Mouse (Mus musculus) embryo, embryonic 9.5 days (tissue): ENCODE results near the gene Adra2a.

Source experiments
- DNase-seq: peaks from one replicate; pipeline ENCODE4 v3.0.0-alpha.2; 2017; ENCODE audit errors: extremely low spot score

Adra2a gene

DNA sequence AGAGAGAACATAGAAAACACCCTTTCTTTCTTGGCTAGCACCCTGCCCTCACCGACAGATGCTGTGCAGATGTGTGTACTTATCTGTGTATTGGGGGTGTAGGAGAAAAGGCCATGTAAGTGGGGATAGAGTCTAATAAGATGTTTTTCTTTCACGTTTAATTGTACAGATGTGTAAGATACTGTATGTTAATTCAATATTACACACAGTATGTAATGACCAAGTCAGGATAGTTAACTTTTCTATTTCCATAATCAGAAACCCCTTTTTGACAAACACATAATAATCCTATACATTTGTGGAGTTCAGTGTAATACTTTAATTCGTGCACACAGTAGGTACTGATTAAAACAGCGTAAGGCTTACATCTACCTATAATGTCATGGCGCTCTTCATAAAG lies at the start of gene Adra2a:
TSS of gene Adra2a (plus strand) at position 301 of the 400 bp plus-strand sequence.
- DNase-seq = no peak

DNA sequence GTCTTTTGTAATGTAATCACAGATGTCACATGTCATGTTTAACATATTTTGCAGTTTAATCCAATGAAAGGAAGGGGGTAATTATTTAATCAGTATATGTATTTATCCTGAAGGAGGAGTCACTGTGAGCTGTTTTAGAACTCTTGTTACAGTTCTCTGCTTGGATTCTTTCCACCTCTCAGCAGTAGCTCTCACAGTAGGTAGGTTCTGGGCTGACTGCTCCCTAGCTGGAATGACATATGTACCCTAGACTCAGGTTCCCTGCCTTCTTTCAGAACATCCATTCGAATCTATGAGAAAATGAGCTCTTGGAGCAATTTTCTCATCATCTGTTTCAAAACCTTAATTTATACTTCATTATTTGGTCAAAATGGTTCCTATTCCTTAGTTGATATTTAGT lies 49.7 kb upstream of the Adra2a start:
- no peak for DNase-seq

DNA sequence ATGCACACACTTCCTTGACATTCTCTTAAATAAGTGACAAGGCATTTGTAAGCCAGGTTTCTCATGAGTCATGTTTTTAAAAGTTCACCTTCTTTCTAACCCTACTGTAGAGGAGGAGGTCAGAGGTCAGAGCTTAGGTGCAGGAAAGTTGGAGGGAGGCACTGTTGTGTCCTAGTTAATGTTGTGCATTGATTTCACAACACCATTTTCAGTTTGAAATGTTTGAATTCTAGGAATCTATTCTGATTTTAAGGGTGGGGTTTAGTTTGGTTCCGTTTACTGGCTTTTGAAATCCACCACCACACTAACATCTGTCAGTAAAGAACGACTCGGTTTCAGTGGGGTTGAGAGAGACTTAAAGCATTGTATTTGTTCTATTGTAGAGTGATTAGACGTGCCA lies 33.0 kb upstream of the Adra2a start:
- no peak for DNase-seq

DNA sequence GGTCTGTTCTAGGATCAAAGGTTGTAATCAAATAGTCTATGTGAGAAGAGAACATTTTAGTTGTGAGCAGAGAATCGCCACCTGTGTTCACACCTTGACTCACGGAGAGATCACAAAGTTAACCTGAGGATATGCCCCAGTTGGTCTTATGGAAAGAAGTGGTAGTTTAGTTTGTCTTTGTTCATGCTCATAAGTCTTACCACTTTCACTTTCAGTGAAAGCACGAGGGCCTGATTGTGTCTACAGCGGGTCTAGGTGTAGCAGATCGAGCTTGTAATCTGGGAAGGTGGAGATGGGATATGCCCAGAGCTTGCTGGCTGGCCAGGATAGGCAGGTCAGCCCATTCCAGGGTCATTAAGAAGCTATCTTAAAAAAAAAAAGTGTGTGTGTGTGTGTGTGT lies 29.0 kb upstream of the Adra2a start:
- DNase-seq = no peak

DNA sequence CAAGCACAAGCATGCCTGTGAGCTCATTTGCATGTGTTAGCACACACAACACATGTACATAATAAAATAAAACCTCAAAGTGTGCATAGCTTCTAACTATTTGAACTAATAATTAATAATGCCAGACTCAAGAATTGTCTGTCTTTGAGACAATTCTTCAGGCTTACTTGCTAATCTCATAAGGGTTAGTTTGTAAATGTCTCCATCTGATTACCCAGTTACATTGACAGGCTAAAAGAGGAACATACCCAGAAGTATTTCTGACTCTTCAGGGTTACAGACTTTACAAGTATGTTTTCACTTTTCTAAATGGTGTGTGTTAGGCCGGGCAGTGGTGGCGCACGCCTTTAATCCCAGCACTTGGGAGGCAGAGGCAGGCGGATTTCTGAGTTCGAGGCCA lies 28.4 kb upstream of the Adra2a start:
- DNase-seq = no peak

DNA sequence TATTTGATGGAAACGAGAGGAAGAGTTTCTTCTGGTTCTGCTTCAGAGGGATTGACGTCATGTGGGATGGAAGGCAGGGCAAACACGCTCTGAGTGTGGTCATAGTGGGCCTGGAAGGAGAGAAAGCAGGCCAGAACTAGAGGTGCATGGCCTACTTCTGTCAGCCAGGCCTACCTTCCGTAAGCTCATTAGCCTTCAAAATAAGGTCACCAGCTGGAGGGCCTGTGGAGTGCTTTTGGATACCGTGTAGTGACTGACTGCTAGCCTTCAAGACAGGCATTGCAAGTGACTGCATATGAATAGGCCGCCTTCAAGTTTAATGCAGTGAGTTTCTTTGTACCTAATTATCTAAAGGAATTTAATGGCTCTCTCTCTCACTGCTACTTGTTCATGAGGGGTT lies 8.9 kb upstream of the Adra2a start:
- no peak for DNase-seq

DNA sequence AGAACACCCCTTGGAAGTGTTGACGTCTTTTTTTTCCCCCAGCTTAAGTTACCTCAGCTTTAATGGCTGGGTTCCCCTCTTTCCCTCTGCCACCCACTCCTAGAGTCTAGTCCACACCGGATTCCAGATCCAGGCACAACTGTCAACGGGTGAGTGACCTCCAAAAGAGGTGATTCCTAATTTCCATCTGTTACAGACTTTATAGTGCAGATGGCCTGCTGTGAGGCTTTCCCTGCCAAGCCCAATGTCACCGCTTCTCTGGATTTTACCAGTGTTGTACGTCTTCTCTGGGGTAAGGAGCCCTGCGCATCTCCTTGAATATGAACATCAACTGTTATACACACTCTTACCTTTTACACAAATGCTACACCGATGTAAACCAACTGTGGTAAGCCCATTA lies 4.5 kb upstream of the Adra2a start:
- no peak for DNase-seq

DNA sequence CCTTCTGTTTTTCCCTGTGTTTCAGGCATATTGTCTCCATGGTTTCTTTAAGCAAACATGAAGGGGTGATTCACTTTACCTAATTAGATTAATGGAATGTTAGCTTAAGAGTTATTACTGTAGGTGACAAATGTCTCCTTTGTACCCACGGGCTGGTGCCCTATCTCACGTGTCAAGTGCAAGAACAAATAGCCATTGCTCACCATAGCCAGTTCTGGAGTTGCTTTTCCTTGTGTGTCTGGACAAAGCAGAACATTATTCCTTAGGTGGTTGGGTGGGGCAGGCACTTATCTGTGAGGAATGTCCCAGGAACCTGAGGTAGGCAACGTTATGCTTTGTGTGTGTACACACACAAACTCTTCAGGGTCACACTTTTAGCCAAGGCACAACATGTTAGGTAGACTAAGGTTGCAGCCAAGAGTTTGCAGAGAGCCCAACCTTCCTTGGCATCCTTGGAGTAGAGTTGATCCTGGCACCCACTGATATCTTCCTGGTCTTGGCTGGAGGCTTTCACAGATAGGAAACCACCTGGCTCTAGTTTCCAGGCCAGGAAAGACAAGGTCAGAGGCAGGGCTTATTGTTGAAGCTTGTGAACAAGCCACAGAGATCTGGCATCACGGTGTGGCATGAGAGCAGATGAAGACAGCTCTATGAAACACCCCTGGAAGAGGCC lies 3.5 kb upstream of the Adra2a start:
- DNase-seq = no peak

DNA sequence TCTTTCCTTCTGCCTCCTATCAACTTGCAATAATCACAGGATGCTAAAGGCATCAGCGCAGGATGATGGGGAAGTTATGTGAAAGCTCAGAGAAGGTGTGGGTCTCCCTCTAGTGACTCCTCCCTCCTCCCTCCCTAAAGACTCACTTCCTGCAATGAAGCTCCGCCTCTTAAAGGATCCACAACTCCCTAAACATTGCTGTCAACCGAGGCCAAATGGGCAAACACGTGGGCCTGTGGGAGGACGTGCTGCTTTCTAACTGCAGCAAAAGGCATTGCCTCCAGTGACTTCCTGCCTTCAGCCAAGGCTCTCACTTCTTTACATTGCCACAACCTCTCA lies 3.0 kb upstream of the Adra2a start:
- DNase-seq = no peak

DNA sequence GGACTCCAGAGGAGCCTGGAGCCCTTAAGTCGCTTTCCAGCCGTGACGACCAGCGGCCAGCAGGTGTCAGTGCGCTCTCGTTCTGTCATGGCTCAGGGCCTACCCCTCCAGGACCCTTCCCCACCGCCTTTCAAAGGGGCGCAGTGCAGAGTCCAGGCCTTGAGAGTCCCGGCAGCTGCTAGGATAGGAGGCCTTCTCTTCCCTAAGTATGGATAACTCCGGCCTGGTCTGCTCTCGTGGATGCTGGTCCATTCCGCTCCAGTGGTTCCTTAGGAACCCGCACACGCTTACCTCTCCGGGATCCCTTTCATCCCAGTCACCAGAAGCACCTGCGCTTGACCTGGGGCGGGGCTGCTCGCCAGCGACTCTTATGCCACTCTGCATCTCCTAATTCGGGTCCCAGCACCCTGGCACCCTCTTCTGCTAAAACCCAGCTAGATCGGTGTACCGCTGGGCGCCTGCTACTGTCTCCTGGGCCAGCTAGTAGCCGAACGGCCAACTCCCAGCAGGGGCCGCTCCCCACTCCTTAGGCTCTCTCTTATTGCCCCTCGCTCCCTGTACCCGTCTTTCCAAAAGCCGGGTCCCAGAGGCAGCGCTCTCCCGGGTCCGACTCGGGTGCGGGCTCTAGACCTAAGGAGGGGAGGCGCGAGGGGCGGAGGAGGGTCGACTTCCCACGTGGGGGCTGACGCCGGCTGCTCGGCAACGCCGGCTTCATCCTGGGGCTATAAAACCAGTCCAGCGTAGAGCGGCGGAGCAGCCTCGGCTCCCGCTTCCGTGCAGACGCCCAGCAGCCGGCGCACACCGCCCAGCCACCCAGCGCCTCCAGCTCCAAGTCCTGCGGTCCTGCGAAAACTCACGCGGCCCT lies 788 bp downstream of the Adra2a start:
- DNase-seq = peak; percentile 86

DNA sequence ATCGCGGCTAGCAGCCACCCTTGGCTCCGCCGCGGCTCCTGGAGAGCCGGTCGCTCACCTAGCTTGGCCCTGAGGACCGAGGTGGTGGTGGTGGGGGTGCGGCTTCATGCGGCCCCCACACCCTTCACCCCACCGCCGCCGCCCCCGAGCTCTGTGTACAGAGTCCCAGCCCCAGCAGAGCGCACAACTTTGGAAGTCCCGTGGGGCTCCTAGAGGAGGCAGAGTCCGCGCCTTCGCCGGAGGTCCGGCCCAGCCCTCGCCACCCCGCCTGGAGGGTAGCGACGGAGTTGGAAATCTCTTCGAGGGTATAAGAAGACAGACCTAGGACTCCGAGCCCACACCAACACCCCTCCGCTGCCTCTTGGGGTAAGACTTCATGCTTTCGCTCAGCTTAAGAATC lies 1.5 kb downstream of the Adra2a start:
- DNase-seq = peak; percentile 46

DNA sequence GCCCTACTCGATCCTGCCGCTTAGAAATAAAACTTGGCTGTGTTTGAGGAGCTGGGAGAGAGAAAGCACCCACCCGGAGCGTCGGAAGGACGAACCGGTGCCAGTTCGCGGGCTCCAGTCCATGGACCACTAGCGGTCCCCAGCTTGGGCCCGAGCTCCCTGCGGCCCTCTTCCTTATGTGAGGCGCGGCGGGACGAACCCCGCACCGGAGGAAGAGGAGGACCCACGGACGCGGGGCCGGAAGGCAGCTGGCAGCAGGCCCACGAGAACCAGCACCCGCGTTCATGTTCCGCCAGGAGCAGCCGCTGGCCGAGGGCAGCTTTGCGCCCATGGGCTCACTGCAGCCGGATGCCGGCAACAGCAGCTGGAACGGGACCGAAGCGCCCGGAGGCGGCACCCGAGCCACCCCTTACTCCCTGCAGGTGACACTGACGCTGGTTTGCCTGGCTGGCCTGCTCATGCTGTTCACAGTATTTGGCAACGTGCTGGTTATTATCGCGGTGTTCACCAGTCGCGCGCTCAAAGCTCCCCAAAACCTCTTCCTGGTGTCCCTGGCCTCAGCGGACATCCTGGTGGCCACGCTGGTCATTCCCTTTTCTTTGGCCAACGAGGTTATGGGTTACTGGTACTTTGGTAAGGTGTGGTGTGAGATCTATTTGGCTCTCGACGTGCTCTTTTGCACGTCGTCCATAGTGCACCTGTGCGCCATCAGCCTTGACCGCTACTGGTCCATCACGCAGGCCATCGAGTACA lies 2.2 kb downstream of the Adra2a start:
- DNase-seq = peak; percentile 28

DNA sequence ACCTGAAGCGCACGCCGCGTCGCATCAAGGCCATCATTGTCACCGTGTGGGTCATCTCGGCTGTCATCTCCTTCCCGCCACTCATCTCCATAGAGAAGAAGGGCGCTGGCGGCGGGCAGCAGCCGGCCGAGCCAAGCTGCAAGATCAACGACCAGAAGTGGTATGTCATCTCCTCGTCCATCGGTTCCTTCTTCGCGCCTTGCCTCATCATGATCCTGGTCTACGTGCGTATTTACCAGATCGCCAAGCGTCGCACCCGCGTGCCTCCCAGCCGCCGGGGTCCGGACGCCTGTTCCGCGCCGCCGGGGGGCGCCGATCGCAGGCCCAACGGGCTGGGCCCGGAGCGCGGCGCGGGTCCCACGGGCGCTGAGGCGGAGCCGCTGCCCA lies 2.7 kb downstream of the Adra2a start:
- DNase-seq = peak; percentile 33

DNA sequence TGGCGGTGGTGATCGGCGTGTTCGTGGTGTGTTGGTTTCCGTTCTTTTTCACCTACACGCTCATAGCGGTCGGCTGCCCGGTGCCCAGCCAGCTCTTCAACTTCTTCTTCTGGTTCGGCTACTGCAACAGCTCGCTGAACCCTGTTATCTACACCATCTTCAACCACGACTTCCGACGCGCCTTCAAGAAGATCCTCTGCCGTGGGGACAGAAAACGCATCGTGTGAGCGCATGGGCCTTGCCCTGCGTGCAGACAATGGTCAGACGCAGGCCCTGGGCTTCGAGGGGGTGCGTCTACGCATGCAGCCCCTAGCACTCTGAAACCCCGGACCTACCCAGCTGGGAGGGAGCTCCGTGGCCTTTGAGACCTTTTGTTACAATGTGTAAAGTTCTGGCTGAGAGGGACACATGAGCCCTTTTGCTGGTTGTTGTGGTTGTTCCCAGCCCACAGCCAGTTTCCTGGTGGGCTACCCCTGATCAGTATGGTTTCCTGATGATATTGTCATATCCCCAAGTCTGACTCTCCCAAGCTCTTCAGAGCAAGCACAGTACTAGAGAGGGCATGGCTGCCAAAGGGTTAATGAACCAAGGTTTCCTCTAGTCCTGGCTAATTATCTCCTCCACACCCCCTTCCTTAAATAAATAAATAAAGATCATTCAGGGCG lies 3.6 kb downstream of the Adra2a start:
- DNase-seq = peak; percentile 35

DNA sequence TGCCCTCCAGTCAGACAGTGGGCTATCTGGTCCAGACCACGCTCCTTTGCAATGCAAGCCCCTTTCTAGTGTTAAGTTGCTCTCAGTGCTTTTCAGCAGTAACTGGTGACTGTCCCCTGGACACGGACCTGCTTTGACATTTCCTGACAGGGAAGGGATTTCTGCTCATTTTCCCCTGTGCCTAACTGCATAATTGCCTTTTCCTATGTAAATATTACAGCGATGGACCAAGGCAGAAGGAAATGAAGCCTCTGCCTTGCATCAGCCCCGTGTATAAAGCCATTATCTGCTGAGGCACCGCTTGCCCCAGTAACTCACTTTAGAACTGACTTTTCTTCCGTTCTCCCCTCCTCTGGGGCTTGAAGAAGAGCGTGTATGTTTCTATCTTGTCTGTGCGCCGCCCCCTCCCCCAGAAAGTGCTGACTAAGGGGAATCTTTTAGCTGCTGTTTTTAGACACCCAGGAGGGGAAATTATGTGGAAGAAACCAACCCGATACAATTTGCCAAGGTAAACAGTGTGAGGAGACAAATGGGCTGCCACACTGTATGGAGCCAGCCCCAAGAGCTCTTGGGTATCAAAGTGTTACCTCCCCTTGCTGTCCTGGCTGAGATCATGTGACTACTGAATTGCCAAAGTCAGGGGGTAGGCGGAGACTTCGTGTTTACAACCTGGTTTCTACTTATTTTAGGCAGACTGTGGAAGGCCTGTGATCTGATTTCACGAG lies 4.4 kb downstream of the Adra2a start:
- DNase-seq = peak; percentile 21

DNA sequence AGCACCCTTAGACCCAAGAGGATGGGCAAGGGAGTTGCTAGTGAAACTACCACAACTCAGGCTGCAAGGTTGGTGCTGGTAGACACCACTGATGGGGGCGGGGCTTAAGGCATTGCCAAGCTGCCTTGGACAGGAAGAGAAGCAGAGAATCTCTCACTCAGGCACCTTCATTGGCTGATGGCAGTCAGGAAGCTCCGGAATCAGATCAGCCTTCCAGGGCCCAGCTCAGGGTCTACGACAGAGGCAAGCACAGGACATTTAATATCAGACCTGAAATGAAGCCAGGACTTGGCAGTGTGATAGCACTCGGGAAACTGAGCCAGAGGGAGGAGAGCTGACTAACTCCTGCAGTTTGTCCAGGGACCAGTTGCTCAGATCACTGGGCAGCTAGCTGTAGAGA lies 7.7 kb downstream of the Adra2a start:
- DNase-seq = no peak

DNA sequence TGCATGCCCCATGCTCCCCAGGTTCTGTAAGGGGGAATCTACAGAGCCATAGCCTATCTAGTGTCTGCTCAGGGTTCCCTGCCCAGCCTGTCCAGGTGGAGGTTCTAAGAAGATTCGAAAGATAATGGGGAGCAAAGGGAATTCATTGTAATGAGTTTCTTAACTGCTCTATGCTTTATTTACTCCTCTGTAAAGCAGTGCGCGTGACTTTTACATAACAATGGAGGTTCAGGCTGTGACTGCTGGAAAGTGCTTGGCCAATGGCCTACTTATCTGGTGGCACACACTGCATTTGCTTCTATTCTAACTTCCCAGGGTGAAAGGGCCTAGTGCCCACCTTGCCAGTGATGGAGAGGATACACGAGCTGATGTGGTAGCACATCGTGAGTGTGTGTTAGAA lies 11.9 kb downstream of the Adra2a start:
- no peak for DNase-seq

DNA sequence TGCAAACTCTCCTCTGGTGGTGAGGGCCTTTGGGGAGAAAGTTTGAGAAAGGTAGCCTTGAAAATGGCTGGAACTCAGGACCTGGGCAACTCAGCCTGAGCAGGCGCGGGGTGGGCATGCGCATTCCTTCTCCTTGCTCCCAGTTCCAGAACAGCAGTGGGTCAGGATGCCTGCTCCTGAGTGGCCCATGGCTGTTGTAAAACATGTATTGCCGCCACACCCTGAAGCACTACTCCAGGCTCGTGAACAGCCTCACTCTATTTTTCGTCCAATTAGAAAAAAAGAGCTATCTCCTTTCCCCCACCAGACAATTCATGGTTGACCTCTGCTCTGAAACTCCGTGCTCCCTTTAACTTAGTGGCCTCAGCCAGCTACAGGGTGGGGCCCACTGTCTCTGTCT lies 24.5 kb downstream of the Adra2a start:
- DNase-seq = no peak

DNA sequence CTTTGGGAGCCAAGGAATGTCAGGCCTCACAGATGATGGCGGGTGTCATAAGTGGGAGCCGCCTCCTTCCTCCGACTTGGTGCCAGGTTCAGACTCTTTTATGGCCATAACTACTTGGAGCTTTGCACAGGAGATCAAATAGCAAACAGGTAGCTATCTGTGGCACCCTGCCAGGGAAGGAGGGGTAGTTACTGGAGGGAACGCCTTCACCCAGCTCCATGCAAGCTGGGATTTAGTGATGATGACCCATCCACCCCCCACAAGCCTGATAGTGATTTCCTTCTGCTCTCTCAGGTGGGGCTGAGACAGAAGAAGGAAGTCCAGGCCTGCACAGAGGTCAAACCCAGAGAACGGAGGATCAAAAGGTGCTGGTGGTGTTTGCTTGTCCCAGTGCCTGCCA lies 26.6 kb downstream of the Adra2a start:
- no peak for DNase-seq

DNA sequence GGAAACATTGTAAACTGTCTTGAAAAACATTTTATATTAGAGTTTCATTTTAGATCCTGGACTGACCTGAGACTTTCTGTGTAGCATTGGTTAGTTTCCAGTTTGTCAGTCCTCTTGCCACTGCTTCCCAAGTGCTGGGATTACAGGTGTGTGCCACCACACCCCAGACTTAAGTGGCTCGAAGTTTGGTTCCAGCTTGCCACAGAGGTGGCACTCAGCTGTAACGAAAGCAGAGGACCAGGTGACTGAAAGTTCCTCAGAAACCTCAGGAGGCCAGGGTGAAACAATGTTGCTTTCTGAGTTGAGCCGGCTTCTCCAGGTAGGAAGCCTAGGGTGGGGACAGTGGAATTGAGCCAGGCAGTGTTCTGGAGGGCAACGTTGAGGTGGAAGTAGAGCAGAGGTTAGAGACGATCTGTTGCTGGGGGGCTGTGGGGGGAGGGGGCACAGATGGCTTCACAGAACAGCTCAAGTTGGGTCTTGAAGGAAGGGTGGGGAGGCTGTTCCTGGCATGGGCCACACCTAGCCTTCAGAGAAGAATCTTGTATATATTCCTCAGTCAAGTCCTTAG lies 28.4 kb downstream of the Adra2a start:
- DNase-seq = no peak
